Comparison of ENCODE assay signal across 18 mouse cellular contexts in the genomic region with DNA sequence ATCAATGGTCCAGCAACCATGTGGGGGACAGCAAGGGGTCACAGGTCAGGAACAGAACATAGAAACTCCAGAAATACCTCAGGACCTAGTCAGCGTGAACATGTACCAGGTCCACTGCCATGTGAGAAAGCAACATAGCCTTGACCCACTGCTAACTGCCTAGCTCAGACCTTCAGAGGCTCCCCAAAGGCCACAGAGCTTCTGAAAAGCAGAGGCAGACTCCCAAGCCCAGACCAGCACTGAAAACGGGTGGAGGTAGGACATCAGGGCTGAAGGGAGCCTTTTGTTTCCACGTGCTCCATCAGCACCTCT.
DNase-seq lines count a peak whose midpoint lies in the region; ATAC-seq and TF ChIP-seq lines count a peak whose summit lies in the region.
"Had no signal": no experiment of that assay in that cellular context is flagged by ENCODE, and none has a peak within 500 bp of the region (broad histone marks: within the 10 kb centered on the region; RNA-seq: fewer than 3 reads in every experiment).

No protein-coding gene starts in this region.

- no peak for TF ChIP-seq CTCF in gastrocnemius, adult 2 months (IDR thresholded peaks at IDR 0.05)
- TF ChIP-seq CTCF in kidney, adult 2 months (conservative IDR thresholded peaks at IDR 0.05; ENCODE audit: insufficient read depth, insufficient read length, low read depth, low read length), result no peak
- TF ChIP-seq CTCF in olfactory bulb, adult 2 months (IDR thresholded peaks at IDR 0.05; ENCODE audit: insufficient read depth, low read depth, low read length), result no peak

- peak overlapping the region; percentile 78 for H3K27ac ChIP-seq in gastrocnemius, adult 2 months
- H3K27ac ChIP-seq in kidney, embryonic 15.5 days, result peak overlapping the region; percentile 63; the same call in 1 of the 2 replicates
- no peak overlapping the region for H3K27ac ChIP-seq in kidney, adult 2 months (ENCODE audit: insufficient read depth, low read depth, low read length)
- 0 out of 2 replicates have a peak overlapping the region, but pooled peaks have one; percentile 29 for H3K27ac ChIP-seq in embryonic facial prominence, embryonic 15.5 days (replicated peaks)
- H3K27ac ChIP-seq in olfactory bulb, adult 2 months (ENCODE audit: insufficient read depth, low read depth, low read length), result peak overlapping the region; percentile 60
- H3K27ac ChIP-seq: left cerebral cortex, adult 2 months; midbrain, embryonic 15.5 days had no signal

- no peak overlapping the region for H3K4me2 ChIP-seq in kidney, embryonic 15.5 days
- no peak overlapping the region for H3K4me2 ChIP-seq in embryonic facial prominence, embryonic 15.5 days (replicated peaks)
- H3K4me2 ChIP-seq: liver, embryonic 11.5 days; midbrain, embryonic 15.5 days had no signal

- no peak for TF ChIP-seq POLR2A in kidney, adult 2 months (IDR thresholded peaks at IDR 0.05; ENCODE audit: low read depth, low read length)
- no peak for TF ChIP-seq POLR2A in olfactory bulb, adult 2 months (IDR thresholded peaks at IDR 0.05; ENCODE audit: insufficient read depth, low read depth, low read length)

- peaks cover 53% of the 10 kb centered on the region for H3K4me1 ChIP-seq in kidney, embryonic 15.5 days
- peaks cover 24% of the 10 kb centered on the region for H3K4me1 ChIP-seq in kidney, adult 2 months (ENCODE audit: control insufficient read depth, insufficient read depth, low read length)
- H3K4me1 ChIP-seq in embryonic facial prominence, embryonic 15.5 days, result peaks cover 39% of the 10 kb centered on the region
- H3K4me1 ChIP-seq in olfactory bulb, adult 2 months (ENCODE audit: control insufficient read depth, insufficient read depth, low read length), result peaks cover 61% of the 10 kb centered on the region

- no peak overlapping the region for H3K4me3 ChIP-seq in gastrocnemius, adult 2 months
- H3K4me3 ChIP-seq in kidney, embryonic 15.5 days (replicated peaks), result no peak overlapping the region
- H3K4me3 ChIP-seq in kidney, adult 2 months (ENCODE audit: insufficient read depth, low read depth, low read length), result no peak overlapping the region
- H3K4me3 ChIP-seq in embryonic facial prominence, embryonic 15.5 days (replicated peaks), result no peak overlapping the region
- H3K4me3 ChIP-seq in olfactory bulb, adult 2 months (ENCODE audit: insufficient read depth, low read depth, low read length), result no peak overlapping the region
- H3K4me3 ChIP-seq: erythroblast, embryonic 14.5 days; hindbrain, embryonic 10.5 days; left cerebral cortex, adult 2 months; midbrain, embryonic 15.5 days had no signal

- H3K36me3 ChIP-seq in kidney, embryonic 15.5 days, result peaks cover 19% of the 10 kb centered on the region; the same call in 1 of the 2 replicates
- no peaks in the 10 kb centered on the region for H3K36me3 ChIP-seq in kidney, adult 2 months (ENCODE audit: control insufficient read depth, insufficient read depth, low read length)
- H3K36me3 ChIP-seq in embryonic facial prominence, embryonic 15.5 days, result peaks cover 6% of the 10 kb centered on the region; the same call in 1 of the 2 replicates
- H3K36me3 ChIP-seq: midbrain, embryonic 15.5 days had no signal

- H3K27me3 ChIP-seq in kidney, embryonic 15.5 days, result no peaks in the 10 kb centered on the region
- H3K27me3 ChIP-seq in kidney, adult 2 months (replicated peaks; ENCODE audit: control insufficient read depth, insufficient read depth, low read length), result no peaks in the 10 kb centered on the region
- no peaks in the 10 kb centered on the region for H3K27me3 ChIP-seq in embryonic facial prominence, embryonic 15.5 days
- H3K27me3 ChIP-seq: midbrain, embryonic 15.5 days had no signal

- no peak overlapping the region for H3K9ac ChIP-seq in kidney, embryonic 15.5 days
- H3K9ac ChIP-seq in embryonic facial prominence, embryonic 15.5 days, result no peak overlapping the region
- H3K9ac ChIP-seq: midbrain, embryonic 15.5 days had no signal

- no peak for ATAC-seq in kidney, embryonic 15.5 days (replicated peaks; ENCODE audit: low FRiP score)
- ATAC-seq in embryonic facial prominence, embryonic 15.5 days (ENCODE audit: insufficient number of reproducible peaks, low FRiP score, low TSS enrichment, low read depth), result no peak
- ATAC-seq: forebrain, embryonic 16.5 days; midbrain, embryonic 15.5 days had no signal

- no peak for DNase-seq in gastrocnemius, adult 2 months
- DNase-seq in gastrocnemius, postnatal 25 days, result no peak
- DNase-seq in kidney, adult 2 months, result no peak
- DNase-seq in ovary, postnatal 36 days (ENCODE audit: low spot score), result no peak
- DNase-seq in embryo, embryonic 10 days (ENCODE audit: low spot score), result no peak
- DNase-seq: B cell, adult 2 months; cerebellum, postnatal 25 days; lung, adult 2 months; right cerebral cortex, adult 18-20 months had no signal

- WGBS in kidney, embryonic 15.5 days, result 80% methylated on average over 3 of the region's 3 CpGs
- 73% methylated on average over 3 of the region's 3 CpGs for WGBS in kidney, adult 2 months
- 81% methylated on average over 3 of the region's 3 CpGs for WGBS in embryonic facial prominence, embryonic 15.5 days
- 81% methylated on average over 3 of the region's 3 CpGs for WGBS in olfactory bulb, adult 2 months

- no peaks in the 10 kb centered on the region for H3K9me3 ChIP-seq in kidney, embryonic 15.5 days (replicated peaks)
- H3K9me3 ChIP-seq in embryonic facial prominence, embryonic 15.5 days (replicated peaks), result no peaks in the 10 kb centered on the region
- H3K9me3 ChIP-seq: hindbrain, embryonic 10.5 days; midbrain, embryonic 15.5 days had no signal

- intact Hi-C loops in gastrocnemius, adult 2 months (cut with DNase I), result loop anchor here (2.0 kb wide), 1 partner anchor 23 kb away; no protein-coding TSS in a partner anchor
